Mouse (Mus musculus) fibroblast of lung, adult 2 months (primary cell): Measurements from ENCODE around the gene Rnf144a.
"Not testable (repeated sequence)": the region's sequence is repeated elsewhere in the genome, so short reads cannot be mapped to it uniquely, and the experiment has no call there.

Source experiments
- DNase-seq: peaks from one replicate; pipeline ENCODE4 v3.0.0-alpha.2; 2011; ENCODE audit warnings: low read depth

Gene Rnf144a

DNA sequence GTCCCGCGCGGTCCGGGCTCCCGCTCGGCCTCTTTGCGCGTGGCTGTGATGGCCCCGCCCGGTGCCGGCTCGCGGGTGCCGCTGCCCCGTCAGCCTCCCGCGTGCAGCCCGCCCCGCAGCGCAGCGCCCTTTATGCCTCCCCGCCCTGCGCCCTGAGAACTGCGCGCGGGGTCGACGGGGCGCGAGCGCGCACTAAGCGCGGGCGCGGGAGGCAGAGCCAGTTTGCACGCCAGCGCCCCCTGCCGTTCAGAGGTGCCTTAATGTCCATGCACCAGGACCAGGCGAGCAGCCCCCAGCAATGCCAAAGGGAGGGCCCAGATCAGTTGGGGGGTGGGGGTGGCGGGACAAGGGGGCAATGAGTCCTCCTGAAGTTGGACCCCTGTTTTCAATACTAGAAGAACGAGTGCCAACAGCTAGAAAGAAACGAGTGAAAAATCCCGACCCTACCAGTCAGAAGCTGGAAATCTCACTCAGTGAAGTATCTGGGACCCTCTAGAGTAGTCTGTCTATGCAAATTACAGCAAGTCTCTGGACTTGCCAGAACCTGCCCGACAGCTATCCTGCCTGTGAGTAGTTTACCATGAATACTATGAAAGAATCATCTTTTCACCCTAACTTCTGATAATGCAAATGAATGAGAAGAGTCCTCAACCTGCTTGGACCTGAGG lies at the start of gene Rnf144a:
Gene Rnf144a (minus strand): TSS at position 151 of the 668 bp plus-strand sequence.
- no peak for DNase-seq

DNA sequence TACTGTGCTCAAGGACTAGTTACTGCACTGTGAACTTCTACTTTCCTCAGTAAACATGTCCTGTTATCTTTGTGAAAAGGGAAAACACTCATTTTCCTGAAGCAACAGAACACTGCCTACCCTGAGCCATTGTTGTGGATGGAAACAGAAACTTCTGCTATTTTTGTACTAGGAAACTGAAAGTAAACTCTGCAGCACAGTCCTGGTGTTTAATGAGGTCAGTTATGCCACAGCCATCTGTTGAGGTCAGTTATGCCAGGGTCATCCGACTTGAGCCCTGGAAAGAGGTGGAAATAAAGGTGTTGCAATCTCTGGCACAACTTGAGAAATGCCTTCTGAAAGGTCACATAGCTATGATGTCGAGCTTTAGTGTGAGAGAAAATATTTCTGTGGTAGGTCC lies 45.0 kb upstream of the Rnf144a start:
- no peak for DNase-seq

DNA sequence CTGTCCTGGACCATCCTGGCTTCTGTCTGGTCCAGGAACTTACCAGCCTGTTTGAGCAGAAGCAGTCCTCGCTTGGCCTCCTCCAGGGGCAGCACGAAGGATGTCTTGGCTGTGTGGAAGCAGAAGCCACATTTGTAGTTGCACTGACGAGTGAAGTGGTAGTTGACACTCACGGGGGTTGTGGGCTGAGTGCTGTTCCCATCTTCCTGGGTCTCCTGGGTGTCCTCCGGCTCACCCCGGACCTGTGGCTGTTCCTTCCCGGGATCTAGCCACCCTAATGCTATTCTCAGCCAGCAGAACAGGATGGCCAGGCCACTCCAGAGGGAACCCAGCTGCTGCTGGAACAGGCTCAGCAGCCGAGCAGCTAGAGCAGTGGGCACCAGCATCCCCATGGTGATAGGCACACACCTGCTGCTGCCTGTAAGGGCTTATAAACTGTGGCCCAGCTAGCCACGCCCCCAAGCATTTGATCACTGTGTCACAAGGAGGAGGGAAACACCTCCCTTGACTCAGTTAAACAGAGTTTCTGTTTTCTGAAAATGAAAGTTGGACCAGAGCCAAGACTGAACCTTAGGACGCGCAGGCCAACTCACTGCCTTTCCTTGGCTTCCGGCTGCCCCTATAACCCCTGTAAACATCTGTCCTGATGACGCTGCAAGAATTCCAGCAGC lies 41.1 kb upstream of the Rnf144a start, which contains the start of gene Rsad2:
Gene Rsad2 (minus strand): TSS at position 425 of the 671 bp plus-strand sequence.
- DNase-seq, result no peak

DNA sequence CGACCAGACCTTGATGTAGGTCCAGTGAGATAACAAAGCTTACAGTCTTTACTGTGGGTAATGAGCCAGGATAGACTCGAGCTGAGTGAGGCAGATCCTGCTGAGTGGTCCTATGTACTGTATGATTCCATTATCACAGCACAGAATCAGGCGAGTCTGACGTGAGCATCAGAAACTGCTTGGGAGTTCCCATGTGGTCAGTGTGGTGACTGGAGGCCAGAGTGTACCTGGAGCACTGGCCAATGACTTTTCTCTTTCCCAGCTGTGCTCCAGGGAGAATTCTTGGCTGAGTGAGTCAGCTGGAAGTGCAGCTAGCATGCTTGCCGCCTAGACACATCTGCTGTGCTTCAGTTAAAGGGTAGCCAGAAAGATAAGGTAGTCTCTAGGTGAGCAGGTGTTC lies 39.6 kb upstream of the Rnf144a start:
- no peak for DNase-seq

DNA sequence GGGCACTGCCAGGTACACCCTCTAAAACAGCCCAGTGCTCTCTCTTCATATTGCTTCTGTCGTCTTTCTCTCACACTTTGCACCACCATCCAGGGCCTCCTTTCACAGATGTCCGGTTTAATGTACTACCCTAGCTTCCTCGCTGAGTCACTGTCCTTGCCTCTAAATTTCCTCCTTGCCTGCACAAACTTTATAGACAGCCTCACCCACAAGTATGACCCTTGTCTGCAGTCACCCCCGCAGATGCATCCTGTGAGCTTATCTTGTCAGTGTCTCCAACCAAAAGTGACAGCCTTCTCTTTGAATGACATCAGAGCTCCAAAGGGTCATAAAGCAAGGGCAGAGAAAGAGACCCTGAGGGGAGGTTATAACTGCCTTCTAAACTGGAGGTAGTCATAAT lies 37.9 kb upstream of the Rnf144a start:
- no peak for DNase-seq

DNA sequence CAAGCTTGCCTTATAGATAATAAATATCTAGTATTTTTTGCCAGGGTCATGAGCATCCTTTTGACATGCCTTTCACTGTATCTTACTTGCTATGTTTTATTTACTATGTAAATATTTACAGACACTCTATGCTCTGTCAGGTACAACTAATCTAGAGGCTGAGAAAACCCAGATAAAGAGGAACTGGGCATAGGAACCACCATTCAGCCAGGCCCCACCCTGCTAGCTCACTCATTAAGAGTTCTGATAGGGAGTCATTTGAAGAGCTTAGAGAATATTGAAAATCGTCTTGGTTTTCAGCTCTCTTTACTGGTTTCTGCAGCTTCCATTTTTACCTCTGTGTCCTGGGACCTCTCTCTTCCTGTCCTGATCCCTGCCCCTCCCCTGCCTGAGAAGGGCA lies 36.1 kb upstream of the Rnf144a start:
- no peak for DNase-seq

DNA sequence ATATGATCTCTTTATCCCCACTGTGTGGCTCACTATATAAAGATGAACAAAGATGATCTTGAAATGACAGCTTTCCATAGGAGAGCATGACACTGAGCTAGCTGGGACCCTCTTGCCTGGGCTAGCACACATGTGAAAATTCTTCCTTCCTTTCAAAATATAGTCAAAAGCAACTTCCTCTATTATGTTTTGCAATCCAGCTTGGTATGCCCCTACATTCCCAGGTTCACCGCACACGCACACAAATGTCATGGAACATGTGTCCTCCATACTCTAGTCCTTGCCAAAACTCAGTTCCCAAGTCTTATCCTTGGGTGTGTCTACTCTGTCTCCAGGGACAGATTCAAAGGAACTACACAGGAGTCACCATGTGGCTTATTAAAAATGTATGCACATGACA lies 34.4 kb upstream of the Rnf144a start:
- no peak for DNase-seq

DNA sequence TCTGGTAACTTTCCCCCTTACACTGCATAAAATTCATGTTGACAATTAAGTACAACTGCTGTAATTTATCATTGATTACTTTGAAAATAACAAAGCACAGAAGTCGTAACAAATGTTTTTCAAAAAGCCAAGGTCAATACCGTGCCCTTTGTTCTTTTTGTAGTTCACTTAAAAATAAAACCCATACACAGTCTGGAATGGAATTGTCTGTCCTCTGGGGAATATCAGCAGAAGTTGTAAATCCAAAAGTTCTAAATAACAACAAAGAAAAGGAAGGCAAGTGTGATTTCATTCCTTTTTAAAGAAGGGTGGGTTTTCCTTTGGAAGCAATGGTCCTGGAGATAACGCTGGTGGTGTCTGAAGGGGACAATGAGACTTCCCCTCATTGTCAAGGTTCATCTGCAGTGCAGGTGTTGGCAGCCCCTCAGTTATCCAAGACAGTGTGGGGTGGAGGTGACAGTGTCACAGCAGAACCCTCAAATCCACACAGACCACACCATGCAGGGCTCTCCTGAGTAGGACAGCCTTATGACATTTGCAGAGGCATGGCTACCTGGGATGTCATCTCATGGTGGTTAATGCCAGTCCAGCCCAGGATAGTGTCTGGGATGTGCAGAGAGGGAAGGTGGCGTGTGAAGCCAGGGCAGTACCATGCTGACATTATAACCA lies 31.5 kb upstream of the Rnf144a start:
- DNase-seq, result no peak

DNA sequence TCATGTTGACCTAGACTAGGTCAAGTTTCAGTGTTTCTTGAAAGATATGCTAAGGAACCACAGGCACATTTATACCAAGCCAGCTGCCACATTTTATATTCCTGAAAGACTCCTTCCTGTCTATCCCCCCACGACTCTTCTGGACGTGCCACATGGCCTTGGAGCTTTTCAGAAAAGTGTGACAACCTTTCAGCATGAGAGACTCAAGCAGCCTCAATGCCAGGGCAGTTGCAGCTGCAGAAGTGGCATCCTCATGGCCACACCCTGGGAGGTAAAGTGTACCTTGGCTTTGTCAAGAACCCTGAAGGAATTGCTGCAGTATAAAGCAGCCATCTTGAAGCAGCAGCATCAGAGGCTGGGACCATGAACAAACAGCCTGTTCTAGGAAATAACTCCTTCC lies 29.5 kb upstream of the Rnf144a start:
- DNase-seq, result no peak

DNA sequence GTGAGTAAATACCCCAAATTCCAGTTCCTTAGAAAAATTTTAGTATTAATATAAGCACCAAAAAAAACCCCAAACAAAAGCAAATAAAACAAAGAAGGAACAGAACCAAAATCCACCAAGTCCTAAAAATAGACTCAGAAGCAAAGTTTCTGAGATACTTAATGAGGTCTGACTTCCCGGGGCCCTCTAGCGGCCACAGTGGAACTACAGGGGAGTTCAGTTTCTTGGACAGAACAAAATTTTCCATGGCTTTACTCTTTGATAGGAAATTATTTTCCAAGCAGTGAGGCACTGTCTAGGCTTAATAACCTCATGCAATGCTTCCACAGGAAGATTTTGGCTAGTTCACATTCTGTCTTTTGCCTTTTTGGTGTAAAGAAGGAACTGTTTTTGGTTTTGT lies 29.0 kb upstream of the Rnf144a start:
- no peak for DNase-seq

DNA sequence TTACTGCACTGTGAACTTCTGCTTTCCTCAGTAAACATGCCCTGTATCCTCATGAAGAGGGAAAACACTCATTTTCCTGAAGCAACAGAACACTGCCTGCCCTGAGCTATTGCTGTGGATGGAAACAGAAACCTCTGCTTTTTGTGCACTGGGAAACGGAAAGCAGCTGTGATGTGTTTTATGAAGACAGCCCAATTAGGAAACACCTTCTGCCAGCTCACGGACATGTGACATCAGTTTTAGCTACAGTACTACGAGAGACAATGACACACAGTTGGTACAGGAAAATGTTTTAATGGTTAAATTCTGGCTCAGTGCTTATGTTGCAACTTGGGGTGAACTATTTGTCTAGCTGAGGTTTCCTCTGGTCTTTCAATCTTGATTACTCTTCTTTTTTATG lies 24.3 kb upstream of the Rnf144a start:
- peak; percentile 12 for DNase-seq

DNA sequence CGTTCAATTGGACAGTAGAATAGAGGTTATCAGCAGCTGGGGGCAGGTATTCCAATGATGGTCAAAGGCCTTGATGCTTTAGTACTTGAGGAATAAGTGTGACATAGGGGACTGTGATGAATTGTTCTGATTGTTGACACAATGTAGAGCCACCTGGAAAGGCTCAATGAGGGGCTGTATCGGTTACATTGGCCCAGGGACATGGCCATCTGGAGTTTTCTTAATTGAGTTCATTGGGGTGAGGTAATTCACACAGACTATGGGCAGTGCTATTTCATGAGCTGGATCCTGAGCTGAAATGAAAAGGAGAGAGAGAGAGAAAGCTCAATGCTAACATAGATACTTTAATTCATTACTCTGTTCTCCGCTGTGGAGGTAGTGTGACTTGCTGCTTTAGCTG lies 22.9 kb upstream of the Rnf144a start:
- DNase-seq, result no peak

DNA sequence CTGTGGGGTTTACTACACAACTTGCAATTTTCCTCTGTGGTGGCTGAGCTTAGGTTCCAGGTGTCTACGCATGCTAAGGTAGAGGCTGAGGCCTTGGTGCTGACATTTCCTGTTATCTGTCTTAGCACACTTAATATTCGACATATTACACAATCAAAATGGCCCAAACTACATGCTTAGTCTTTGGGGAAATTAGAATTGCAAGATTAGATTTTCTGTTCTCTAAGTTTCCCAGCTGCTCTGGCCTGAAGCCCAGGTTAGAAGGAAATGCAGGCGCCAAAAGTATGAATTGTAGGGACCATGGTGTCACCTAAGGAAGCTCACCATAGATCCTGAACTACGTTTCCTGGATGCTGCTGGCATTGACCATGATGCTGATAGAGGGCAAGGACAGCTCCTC lies 21.3 kb upstream of the Rnf144a start:
- no peak for DNase-seq

DNA sequence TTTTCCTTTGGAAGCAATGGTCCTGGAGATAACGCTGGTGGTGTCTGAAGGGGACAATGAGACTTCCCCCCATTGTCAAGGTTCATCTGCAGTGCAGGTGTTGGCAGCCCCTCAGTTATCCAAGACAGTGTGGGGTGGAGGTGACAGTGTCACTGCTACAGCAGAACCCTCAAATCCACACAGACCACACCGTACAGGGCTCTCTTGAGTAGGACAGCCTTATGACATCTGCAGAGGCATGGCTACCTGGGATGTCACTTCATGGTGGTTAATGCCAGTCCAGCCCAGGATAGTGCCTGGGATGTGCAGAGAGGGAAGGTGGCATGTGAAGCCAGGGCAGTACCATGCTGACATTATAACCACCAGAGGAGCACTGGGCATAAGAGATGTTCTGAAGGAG lies 13.7 kb upstream of the Rnf144a start:
- not testable (repeated sequence) for DNase-seq

DNA sequence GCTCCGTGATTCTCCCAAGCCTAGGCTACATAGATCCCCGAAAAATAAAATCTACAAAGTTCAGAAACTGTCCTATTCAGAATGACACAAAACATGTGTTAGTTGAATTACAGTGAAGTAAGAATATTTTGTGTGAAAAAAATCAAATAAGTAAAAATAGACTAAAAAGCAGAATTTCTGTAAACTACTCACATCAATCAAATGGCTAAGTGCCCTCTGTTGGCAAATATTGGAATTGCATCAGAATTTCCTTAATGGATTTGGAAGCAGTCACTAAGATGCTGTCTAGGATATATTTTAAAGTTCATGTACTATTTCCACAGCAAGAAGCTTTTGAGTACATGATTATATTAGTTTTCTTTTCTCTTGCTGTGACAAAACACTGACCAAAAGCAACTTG lies 9.8 kb upstream of the Rnf144a start:
- no peak for DNase-seq

DNA sequence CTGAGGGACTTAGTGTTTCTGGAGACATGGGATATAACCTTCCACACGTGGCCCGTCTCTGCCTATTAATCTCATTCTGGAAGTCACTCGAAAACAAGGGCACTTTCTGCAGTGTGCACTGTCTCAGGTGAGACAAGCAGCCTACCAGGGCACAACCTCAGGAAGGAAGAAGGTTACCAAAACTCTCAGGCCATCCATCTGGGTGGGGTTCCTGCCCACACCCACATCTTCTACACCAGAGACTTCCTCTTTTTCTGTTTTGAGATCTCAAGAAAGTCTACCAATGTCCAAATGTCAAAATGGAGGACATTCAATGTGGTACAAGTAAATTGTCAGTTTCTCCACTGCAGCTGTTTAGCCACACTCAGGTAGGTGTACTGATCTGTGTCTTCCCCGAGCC lies 3.3 kb upstream of the Rnf144a start:
- no peak for DNase-seq

DNA sequence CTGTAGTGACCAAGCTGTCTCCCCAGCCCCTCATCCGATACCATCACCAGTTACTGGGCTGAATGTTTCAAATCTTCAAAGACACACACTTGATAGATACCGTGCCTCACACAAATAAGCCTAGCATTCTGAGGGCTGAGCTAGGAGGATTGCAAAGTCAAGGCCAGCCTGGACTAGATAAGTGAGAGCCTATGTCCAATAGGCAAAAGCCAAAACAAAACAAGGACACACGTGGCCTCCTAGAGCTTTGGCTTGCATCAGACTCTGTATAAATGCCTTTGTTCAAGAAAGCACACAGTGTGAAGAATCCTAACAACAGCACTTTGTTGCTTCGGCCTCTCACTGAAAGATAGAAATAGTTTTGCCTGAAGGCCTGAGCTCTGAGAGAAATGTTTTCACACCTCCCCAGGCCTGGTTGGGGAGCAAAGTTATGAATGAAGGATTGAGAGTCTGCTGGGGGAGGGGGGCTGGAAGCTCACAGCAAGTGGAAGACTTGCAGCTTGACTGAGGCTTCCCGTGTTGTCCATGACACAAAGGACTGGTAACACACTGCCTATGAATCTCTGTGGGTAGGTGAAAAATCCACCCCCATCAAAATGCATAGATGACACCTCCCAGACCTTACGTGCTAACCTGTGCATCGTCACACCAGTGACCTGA lies 1.7 kb upstream of the Rnf144a start:
- DNase-seq, result no peak

DNA sequence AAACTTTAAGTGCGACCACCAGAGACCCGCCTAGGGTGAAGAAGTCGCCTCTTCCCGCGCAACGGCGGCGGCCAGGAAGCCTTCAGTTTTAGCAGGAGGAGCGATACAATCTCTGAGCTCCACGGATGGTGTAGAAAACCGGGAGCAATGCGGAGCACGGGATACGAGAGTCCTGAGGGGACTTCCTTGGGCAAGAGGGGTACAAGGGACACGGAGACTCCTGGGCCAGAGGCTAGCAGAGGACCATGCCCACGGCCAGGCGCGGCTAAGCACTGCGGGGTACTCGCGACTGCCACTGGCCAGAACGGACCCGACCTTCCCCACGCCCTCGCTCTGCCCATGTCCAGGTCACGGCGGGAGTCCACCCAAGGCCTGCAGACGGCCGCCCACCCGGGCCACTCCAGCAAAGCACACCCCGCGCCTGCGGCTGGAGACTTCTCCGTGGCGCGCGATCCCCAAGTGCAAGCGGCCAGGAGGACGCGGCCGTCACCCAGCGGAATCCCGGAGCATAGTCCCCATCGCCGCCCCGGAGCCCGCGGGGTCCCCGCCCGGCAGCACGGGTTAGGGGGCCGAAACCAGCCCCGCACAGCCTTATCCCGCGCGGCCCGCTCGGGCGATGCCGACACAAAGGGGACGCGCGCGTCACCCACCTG lies 477 bp downstream of the Rnf144a start:
- DNase-seq, result no peak

DNA sequence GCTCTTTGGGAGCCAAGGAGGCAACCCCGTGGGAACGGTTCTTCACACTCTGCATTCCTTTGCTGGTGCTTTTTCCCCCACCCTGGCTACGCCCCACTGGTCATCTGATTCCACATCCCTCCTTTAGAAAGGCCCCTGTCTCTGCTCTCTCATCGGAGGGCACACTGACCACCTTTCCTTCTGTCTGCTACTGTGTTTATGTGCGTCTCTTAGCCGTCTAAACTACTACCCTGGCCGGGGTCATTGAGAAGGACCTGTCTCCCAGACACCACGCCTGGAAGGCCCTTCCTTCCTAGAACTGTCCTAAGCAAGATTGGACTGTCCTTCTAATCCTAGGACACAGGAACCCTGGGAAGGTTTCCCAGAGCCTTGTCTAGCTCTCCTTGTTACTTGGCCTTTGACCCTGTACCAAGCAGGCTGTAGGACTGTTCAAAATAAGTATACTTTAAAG lies 1.1 kb downstream of the Rnf144a start:
- no peak for DNase-seq

DNA sequence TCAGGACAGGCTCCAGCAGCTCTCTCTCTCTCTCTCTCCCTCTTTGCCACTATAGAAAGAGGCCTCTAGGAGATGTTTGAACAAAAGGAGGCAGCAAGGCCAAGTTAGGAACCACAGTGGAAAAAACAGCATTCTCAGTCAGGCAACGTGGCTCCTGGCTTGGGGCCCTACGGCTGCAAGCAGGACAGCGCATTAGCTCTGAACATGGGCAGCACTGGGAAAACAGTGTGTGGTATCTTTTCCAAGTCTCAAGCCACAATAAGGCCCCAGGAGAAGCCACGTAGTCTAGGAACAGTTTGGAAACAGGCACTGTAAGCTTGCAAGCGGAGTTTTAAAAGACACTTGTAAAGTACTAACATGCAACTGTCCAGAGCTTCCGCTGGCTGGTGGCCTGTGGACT lies 2.3 kb downstream of the Rnf144a start:
- DNase-seq, result no peak

DNA sequence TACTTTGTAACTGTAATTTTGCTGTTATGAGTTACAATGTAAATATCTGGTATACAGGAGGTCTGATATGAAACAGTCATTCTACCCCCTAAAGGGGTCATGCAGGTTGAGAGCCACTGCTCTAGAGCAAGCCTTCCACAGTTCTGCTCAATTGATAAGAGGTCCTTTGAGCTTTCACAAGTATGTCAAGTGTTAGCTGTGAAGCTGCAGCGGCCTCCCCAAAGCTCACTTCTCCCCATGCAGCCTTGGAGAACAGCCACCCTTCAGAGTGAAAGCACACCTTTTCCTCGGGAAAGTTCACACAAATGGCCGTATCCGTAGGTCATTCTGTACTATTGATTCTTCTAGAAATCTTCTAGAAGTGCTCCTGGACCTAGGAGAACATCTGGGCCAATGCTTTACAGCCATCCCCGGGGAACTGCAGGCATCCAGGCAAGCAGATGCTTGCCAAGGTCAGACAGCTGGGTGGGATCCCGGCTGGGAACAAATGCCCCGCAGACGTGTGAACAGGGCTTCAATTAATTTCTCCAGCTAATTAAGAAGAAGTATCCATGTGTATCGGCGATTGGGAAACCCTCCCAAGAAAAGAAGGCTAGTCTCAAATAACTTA lies 3.1 kb downstream of the Rnf144a start:
- DNase-seq, result no peak

DNA sequence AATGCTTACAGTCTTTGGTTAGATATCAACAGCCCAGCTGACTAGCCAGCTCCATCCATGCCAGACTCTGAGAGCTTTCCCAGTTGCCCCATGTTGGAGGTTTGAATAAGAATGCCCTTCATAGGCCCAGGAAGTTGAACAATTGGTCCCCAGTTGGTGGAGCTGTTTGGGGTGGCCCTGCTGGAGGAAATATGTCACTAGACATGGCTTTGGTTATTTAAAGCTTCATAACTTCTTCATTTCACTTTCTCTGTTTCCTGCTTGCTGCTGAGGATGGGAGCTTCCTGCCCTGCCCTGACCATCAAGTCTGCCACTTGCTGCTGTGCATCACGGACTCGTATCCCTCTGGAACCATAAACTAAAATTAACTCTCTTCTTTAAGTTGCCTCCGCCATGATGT lies 4.6 kb downstream of the Rnf144a start:
- DNase-seq, result no peak
